Mouse (Mus musculus): Measurements from ENCODE around the gene Lgals8.

- TF ChIP-seq CTCF (IDR thresholded peaks at IDR 0.05; ENCODE audit: low read depth, low read length) (no peak), POLR2A (IDR thresholded peaks at IDR 0.05; ENCODE audit: borderline replicate concordance, low read depth, low read length) (no peak)
These were observed 23.9 kb downstream of the Lgals8 start for GRCm38 (mm10) chr13:12440813-12441212.

Measured in bone marrow macrophage, adult 2 months (primary cell).